Mouse (Mus musculus) limb, embryonic 13.5 days (tissue): Measurements from ENCODE around the gene Gm3435. TPM values are rescaled to one million over a fixed set of nuclear protein-coding genes. Genes with fewer than 3 reads are reported as not detected.
"Not testable (repeated sequence)": the region's sequence is repeated elsewhere in the genome, so short reads cannot be mapped to it uniquely, and the experiment has no call there.

ENCODE experiments used
- ATAC-seq: fragments of 200-750 bp; cut with Nextera tagmentation; 2 replicates; pipeline ENCODE4 v1.8.0; 2017; ENCODE audit warnings: low read depth, moderate number of reproducible peaks, moderate TSS enrichment; ENCODE audit not compliant: low FRiP score
- H3K27ac ChIP-seq: fragments of 300-500 bp; sonication (generic); 2 replicates; pipeline ENCODE4 v1.5.1; 2015; ENCODE audit warnings: inconsistent platforms, mild to moderate bottlenecking, moderate library complexity
- H3K27me3 ChIP-seq: fragments of 300-500 bp; sonication (generic); 2 replicates; pipeline ENCODE4 v1.6.1; 2015; ENCODE audit warnings: mild to moderate bottlenecking, inconsistent platforms
- H3K36me3 ChIP-seq: fragments of 300-500 bp; sonication (generic); 2 replicates; pipeline ENCODE4 v1.6.1; 2015; ENCODE audit warnings: inconsistent platforms, mild to moderate bottlenecking, moderate library complexity
- H3K4me1 ChIP-seq: fragments of 300-500 bp; sonication (generic); 2 replicates; pipeline ENCODE4 v1.6.1; 2015; ENCODE audit warnings: inconsistent platforms
- H3K4me2 ChIP-seq: fragments of 300-500 bp; sonication (generic); replicated peaks from 2 replicates; pipeline ENCODE4 v1.6.1; 2015; ENCODE audit warnings: inconsistent platforms, mild to moderate bottlenecking, moderate library complexity
- H3K4me3 ChIP-seq: fragments of 300-500 bp; sonication (generic); 2 replicates; pipeline ENCODE4 v1.5.1; 2015; ENCODE audit warnings: moderate library complexity, mild to moderate bottlenecking, inconsistent platforms
- H3K9ac ChIP-seq: fragments of 300-500 bp; sonication (generic); 2 replicates; pipeline ENCODE4 v1.6.1; 2015; ENCODE audit warnings: mild to moderate bottlenecking, inconsistent platforms
- H3K9me3 ChIP-seq: fragments of 300-500 bp; sonication (generic); 2 replicates; pipeline ENCODE4 v1.6.1; 2016; ENCODE audit warnings: inconsistent platforms
- WGBS: fragments of 180-500 bp; shearing (Covaris S2); methylation state at CpG from one replicate; pipeline ENCODE4 v1.1.7; 2015; 5-methylcytosine and 5-hydroxymethylcytosine counted together
- polyA plus RNA-seq: library from polyadenylated mRNA; unstranded; fragments of >200 nt; fragmentation: Nextera tagmentation; extraction: Ambion mirVana; gene quantifications from 2 replicates; pipeline ENCODE4 v1.2.1, GENCODE M21; 2015

The Gm3435 gene
- polyA plus RNA-seq: 7.8 and 8.7 TPM in 2 replicates

DNA sequence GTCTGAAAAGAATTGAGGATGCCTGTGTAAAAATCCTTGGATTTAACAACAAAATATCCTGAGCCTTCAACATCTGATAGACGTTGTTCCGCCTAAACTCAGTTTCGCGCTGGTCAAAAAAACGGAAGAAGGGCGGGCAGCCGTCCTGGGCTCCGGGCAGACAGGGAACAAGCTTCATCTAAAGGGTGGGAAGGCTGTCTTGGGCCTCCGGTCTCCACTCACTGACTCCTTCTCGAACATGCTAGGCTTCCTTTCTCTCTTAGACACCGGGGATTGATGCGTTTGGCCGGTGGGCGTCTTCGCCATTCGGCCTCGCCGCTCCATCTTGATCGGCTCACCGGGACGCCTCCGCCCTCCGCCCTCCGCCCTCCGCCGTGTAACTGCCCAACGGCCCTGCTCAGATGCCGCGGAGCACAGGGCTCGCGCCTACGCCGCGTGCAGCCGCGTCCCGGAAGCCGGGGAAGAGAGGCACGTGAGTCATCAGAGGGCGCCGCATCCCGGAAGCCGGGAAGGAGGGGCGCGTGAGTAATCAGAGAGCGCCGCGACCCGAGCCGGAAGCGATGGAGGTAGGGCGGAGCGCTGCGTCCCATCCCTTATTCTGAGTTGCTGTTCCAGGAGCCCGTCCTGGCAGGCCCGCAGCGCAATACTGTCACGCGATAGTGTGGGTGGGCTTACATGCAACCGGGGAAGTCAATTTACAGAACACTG lies at the start of gene Gm3435:
Gene Gm3435, plus strand, starts transcription at position 471 of the 708 bp plus-strand sequence.
- H3K27me3 ChIP-seq, H3K9me3 ChIP-seq, H3K4me2 ChIP-seq, H3K9ac ChIP-seq, H3K36me3 ChIP-seq, H3K4me3 ChIP-seq, H3K4me1 ChIP-seq, H3K27ac ChIP-seq: not testable (repeated sequence)
- ATAC-seq: peak; percentile 97
- WGBS: no CpG with 5 or more reads among the region's 60 CpGs

DNA sequence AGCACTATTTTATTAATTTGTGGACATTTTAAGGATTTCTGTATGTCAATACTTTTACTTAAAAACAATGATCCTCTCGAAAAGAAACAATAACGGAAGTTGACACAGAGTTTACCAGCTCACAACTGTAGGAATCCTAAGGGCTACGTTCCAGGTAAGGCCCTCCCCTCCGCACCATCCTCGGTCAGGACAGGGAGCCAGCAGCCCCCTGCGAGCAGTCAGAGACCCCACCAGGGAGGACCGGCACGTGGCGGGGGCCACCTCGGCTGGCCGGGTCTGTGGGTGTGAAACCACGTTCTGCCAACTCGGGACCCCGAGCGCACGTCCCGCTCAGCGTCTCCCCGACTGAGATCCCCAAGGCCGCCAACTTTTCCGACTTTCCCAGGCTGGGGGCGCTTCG lies 49.5 kb upstream of the Gm3435 start:
- Histone ChIP-seq H3K27me3 (no peaks in the 10 kb centered on the region), H3K4me2 (peak overlapping the region; percentile 89), H3K27ac (peak overlapping the region; percentile 48; the same call in 1 of the 2 replicates), H3K36me3 (peaks cover 17% of the 10 kb centered on the region), H3K4me3 (peak overlapping the region; percentile 77), H3K9me3 (no peaks in the 10 kb centered on the region), H3K4me1 (peaks cover 12% of the 10 kb centered on the region), H3K9ac (peak overlapping the region; percentile 87)
- WGBS: 0% methylated on average over 19 of the region's 23 CpGs
- ATAC-seq: no peak; the same call in 1 of the 2 replicates

DNA sequence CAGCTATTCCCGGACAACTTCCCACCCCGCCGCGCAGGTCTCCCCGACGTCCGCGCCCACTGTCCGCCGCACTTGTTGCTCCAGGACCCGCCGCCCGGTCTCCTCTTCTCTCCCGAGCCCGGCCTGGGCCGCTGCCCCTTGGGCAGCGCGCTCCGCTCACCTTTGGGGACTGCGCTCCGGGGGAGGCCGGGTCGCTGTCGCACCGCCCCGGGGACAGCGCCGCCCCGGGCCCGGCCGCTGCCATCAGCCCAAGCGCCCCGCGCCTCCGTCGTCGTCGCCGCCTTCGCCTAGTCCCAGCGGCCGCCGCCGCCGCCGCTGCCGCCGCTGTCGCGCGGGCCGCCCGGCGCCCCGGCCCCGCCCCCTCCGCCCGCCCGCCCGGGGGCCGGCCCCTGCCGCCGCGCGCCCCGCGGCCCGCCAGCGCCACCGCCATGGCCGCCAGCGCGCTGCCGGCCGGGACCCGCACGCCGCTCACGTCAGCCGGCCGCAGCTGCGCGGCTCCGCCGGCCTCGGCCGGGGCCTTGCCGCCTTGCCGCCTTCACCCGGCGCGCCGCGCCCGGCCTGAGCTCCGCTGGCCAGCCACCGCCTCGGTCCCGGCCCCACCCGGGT lies 48.9 kb upstream of the Gm3435 start, which contains the start of gene Phf10:
Gene Phf10, minus strand, starts transcription at position 323 of the 606 bp plus-strand sequence.
- Histone ChIP-seq H3K4me3 (peak within 1 kb of the TSS; percentile 77), H3K27ac (peak within 1 kb of the TSS; percentile 72; the same call in 1 of the 2 replicates), H3K4me1 (peaks cover 12% of the 10 kb centered on the region), H3K4me2 (peak within 1 kb of the TSS; percentile 89), H3K9ac (peak within 1 kb of the TSS; percentile 87), H3K36me3 (peaks cover 17% of the 10 kb centered on the region)
- H3K9me3 ChIP-seq, H3K27me3 ChIP-seq: not testable (repeated sequence)
- peak; percentile 82 for ATAC-seq
- WGBS: 0% methylated on average over 33 of the region's 100 CpGs

DNA sequence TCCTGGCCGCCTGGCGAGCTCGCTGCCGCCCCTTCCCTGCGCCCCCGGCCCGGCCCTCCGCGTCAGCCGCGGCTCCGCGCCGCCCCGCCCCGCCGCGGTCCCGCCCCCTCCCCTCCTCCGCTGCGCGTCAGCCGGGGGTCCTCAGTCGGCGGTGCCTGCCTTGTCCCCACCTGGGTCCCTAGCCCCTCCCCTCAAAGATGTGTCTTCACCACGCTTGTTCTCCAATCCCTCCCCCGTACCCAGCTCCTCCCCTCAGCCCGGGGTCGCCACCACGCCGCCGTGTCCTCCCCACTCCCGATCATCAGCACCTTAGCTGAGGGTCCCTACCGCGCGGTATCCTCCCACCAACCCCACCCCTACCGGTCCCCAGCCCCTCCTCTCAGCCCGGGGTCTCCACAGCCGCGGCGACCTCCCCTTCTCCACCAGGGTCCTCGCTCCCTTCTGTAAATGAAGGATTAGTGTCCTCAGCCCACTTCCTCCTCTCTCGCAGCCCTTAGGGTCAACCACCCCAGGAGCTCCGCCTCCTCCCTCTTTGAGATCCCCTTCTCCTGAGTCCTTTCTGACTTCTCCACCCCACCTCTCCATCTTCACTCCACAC lies 48.3 kb upstream of the Gm3435 start:
- H3K9me3 ChIP-seq, H3K27me3 ChIP-seq, H3K4me3 ChIP-seq, H3K9ac ChIP-seq, H3K27ac ChIP-seq, H3K4me2 ChIP-seq: not testable (repeated sequence)
- Histone ChIP-seq H3K4me1 (peaks cover 12% of the 10 kb centered on the region), H3K36me3 (peaks cover 12% of the 10 kb centered on the region)
- WGBS: no CpG with 5 or more reads among the region's 44 CpGs
- ATAC-seq: peak; percentile 96

DNA sequence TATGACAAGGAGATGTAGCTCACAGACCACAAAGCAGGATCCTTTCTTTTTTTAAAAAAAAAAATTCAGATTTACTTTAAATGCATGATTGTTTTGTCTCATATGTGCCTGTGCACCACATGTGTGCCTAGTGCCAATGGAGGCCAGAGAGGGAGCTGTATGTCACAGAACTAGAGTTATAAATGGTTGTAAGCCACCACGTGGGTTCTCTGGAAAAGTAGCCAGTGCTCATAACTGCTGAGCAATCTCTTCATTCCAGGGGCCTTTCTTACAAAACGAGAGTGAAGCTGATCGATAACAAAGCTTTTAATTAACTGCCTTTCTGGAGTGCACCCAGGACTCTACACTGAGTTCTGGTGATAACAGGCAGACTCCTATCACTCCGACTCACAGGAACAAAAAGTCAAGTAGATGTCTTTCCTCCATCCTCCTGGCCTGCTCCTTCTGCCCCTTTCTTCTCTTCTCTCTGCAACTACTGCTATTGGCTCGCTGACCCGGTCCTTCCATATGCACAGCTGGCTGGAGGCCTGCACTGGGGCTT lies 41.5 kb upstream of the Gm3435 start:
- not testable (repeated sequence) for H3K27ac ChIP-seq, H3K27me3 ChIP-seq, H3K4me2 ChIP-seq, H3K9me3 ChIP-seq, ATAC-seq, H3K4me3 ChIP-seq, H3K9ac ChIP-seq, H3K4me1 ChIP-seq, H3K36me3 ChIP-seq
- no CpG with 5 or more reads among the region's 6 CpGs for WGBS

DNA sequence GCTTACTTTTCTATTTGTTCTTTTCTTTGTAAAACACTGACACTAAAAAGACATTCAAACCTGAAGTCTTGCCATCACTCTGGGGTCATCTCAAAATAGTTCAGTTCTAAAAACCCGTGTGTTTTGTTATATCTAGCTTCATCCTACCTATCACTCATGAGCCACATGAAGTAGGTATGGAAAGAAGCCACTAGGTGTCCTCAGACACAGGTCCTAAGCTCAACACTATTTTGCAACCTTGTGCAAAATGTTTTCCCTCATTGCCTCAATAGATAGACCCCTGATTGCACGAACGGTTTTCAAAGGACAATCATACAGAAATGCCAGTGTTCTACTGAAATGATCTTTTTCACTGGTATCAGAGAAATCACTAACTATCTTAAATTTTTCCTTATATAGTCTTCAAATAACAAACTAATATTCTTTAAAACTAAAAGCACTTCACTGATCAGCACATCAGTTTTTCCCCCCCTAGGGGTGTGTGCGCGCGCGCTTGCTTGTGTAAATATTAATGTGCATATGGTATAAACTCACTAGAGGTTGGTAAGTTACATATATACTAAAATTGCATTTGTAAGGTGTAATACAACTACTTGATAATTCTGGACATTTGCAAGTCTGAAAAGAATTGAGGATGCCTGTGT lies 32.1 kb upstream of the Gm3435 start:
- not testable (repeated sequence) for H3K27ac ChIP-seq, H3K9me3 ChIP-seq, H3K27me3 ChIP-seq, H3K4me1 ChIP-seq, ATAC-seq, H3K9ac ChIP-seq, H3K36me3 ChIP-seq
- Histone ChIP-seq H3K4me3 (0 out of 2 replicates have a peak overlapping the region, but pooled peaks have one; percentile 24), H3K4me2 (peak overlapping the region; percentile 34; the same call in 1 of the 2 replicates)
- WGBS: under 1% methylated on average over 4 of the region's 7 CpGs

DNA sequence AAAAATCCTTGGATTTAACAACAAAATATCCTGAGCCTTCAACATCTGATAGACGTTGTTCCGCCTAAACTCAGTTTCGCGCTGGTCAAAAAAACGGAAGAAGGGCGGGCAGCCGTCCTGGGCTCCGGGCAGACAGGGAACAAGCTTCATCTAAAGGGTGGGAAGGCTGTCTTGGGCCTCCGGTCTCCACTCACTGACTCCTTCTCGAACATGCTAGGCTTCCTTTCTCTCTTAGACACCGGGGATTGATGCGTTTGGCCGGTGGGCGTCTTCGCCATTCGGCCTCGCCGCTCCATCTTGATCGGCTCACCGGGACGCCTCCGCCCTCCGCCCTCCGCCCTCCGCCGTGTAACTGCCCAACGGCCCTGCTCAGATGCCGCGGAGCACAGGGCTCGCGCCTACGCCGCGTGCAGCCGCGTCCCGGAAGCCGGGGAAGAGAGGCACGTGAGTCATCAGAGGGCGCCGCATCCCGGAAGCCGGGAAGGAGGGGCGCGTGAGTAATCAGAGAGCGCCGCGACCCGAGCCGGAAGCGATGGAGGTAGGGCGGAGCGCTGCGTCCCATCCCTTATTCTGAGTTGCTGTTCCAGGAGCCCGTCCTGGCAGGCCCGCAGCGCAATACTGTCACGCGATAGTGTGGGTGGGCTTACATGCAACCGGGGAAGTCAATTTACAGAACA lies 31.5 kb upstream of the Gm3435 start, which contains the start of the genes 9030025P20Rik and Gm3417:
Gene 9030025P20Rik, plus strand, starts transcription at position 107 of the 677 bp plus-strand sequence.
Gene Gm3417, minus strand, starts transcription at position 429 of the 677 bp plus-strand sequence.
- Histone ChIP-seq H3K4me3 (0 out of 2 replicates have a peak within 1 kb of the TSS, but pooled peaks have one; percentile 24), H3K4me2 (peak within 1 kb of the TSS; percentile 34; the same call in 1 of the 2 replicates)
- H3K27ac ChIP-seq, H3K36me3 ChIP-seq, H3K27me3 ChIP-seq, H3K9me3 ChIP-seq, H3K4me1 ChIP-seq, H3K9ac ChIP-seq: not testable (repeated sequence)
- ATAC-seq: peak; percentile 97
- WGBS: no CpG with 5 or more reads among the region's 60 CpGs

DNA sequence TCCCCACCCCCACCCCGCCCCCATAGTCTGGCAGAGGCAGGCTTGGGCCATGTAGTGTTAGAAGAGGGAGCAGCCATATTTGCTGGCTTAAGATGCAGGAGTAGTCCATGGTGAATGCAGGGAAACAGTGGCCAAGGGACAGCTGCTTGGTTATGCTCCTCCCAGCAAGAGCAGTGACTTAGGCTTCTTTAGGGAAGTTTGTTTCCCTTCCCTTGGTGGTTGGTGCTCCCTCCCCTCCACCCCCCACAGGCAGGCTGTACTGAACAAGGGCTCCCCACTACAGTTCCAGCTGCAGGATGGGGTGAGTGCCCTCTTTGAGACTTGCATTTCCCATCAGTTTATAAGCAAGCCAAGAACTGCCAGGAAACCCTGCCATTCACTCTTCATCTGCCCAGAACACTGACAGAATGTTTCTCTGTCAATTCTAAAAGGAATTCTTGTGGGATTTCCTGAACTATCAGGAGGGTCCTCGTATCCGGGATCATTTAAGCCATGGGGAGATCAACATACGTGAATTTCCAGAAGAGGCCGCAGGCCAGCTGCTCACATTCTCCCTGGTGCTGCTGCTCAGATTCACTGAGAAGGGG lies 19.8 kb upstream of the Gm3435 start:
- not testable (repeated sequence) for H3K9ac ChIP-seq, ATAC-seq, H3K4me3 ChIP-seq, H3K27ac ChIP-seq, H3K36me3 ChIP-seq, H3K4me1 ChIP-seq, H3K27me3 ChIP-seq, H3K9me3 ChIP-seq, H3K4me2 ChIP-seq
- WGBS: 94% methylated on average over 4 of the region's 5 CpGs

DNA sequence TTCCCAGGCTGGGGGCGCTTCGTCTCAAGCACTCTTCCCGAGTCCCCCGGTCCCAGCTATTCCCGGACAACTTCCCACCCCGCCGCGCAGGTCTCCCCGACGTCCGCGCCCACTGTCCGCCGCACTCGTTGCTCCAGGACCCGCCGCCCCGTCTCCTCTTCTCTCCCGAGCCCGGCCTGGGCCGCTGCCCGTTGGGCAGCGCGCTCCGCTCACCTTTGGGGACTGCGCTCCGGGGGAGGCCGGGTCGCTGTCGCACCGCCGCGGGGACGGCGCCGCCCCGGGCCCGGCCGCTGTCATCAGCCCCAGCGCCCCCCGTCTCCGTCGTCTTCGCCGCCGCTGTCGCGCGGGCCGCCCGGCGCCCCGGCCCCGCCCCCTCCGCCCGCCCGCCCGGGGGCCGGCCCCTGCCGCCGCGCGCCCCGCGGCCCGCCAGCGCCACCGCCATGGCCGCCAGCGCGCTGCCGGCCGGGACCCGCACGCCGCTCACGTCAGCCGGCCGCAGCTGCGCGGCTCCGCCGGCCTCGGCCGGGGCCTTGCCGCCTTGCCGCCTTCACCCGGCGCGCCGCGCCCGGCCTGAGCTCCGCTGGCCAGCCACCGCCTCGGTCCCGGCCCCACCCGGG lies 17.3 kb upstream of the Gm3435 start:
- peak; percentile 80 for ATAC-seq
- H3K9ac ChIP-seq, H3K36me3 ChIP-seq, H3K4me1 ChIP-seq, H3K27ac ChIP-seq, H3K4me3 ChIP-seq, H3K4me2 ChIP-seq, H3K9me3 ChIP-seq, H3K27me3 ChIP-seq: not testable (repeated sequence)
- no CpG with 5 or more reads among the region's 98 CpGs for WGBS

DNA sequence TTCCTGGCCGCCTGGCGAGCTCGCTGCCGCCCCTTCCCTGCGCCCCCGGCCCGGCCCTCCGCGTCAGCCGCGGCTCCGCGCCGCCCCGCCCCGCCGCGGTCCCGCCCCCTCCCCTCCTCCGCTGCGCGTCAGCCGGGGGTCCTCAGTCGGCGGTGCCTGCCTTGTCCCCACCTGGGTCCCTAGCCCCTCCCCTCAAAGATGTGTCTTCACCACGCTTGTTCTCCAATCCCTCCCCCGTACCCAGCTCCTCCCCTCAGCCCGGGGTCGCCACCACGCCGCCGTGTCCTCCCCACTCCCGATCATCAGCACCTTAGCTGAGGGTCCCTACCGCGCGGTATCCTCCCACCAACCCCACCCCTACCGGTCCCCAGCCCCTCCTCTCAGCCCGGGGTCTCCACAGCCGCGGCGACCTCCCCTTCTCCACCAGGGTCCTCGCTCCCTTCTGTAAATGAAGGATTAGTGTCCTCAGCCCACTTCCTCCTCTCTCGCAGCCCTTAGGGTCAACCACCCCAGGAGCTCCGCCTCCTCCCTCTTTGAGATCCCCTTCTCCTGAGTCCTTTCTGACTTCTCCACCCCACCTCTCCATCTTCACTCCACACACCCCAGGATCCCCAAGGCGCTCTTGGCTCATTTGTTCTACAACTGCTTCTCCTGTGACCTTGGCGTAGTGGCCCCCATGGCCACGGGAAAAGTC lies 16.7 kb upstream of the Gm3435 start:
- not testable (repeated sequence) for H3K9me3 ChIP-seq, H3K27ac ChIP-seq, H3K27me3 ChIP-seq, H3K4me2 ChIP-seq, H3K36me3 ChIP-seq, H3K9ac ChIP-seq, H3K4me1 ChIP-seq, H3K4me3 ChIP-seq
- peak; percentile 94 for ATAC-seq
- WGBS: no CpG with 5 or more reads among the region's 47 CpGs
